Comparison of ENCODE assay signal across 9 mouse cellular contexts in the genomic region with DNA sequence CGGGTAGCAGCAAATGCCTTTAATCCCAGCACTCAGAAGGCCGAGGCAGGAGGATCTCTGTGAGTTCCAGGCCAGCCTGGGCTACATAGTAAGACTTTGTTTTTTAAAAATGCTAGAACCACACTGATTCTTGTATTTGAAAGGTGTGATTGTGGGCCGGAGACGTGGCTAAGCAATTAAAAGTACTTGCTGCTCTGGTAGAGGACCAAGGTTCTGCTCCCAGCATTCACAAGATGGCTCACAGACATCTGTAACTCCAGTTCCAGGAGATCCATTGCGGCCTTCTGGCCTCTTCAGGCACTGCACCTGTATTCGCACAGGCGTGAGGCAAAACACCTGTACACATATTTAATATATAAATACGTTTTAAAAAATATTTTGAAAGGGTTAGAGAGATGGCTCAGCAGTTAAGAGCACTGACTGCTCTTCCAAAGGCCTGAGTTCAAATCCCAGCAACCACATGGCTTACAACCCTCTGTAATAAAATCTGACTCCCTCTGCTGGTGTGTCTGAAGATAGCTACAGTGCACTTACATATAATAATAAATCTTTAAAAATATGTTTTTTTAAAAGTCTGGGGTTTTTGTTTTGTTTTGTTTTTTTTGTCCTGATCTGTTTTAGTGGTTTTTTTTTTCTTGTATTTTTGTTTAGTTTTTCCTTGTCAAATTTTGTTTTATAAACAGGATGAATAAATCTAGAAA. TPM values are rescaled to one million over a fixed set of nuclear protein-coding genes. Genes with fewer than 3 reads are reported as not detected.
DNase-seq lines count a peak whose midpoint lies in the region; ATAC-seq and TF ChIP-seq lines count a peak whose summit lies in the region.
"Had no signal": no experiment of that assay in that cellular context is flagged by ENCODE, and none has a peak within 500 bp of the region (broad histone marks: within the 10 kb centered on the region; RNA-seq: fewer than 3 reads in every experiment).

No protein-coding gene starts in this region.

- H3K36me3 ChIP-seq in liver, adult 2 months (ENCODE audit: control insufficient read depth, insufficient read depth, low read length) = no peaks in the 10 kb centered on the region
- peaks cover 0 to 12% of the 10 kb centered on the region in 2 experiments; a peak in 2 of 4 replicates for H3K36me3 ChIP-seq in MEL (ENCODE audit: control insufficient read depth in 1 of 2, insufficient read depth in 2 of 2, low read length in 2 of 2)
- no peaks in the 10 kb centered on the region for H3K36me3 ChIP-seq in heart, embryonic 14.5 days (ENCODE audit: control insufficient read depth, insufficient read depth, low read length)
- H3K36me3 ChIP-seq: forebrain, embryonic 10.5 days had no signal

- TF ChIP-seq EP300 in MEL (IDR thresholded peaks at IDR 0.05; ENCODE audit: low read depth in 1 of 2, low read length in 2 of 2) = no peak; a peak in 1 of 4 replicates

- peaks cover 18% of the 10 kb centered on the region for H3K4me1 ChIP-seq in liver, adult 2 months (ENCODE audit: control insufficient read depth, insufficient read depth, low read length)
- H3K4me1 ChIP-seq in MEL (ENCODE audit: control insufficient read depth in 1 of 2, insufficient read depth in 2 of 2, low read length in 2 of 2) = peaks cover 3 to 23% of the 10 kb centered on the region in 2 experiments
- H3K4me1 ChIP-seq in heart, embryonic 14.5 days (ENCODE audit: control insufficient read depth in 2 of 2, insufficient read depth in 2 of 2, low read length in 2 of 2) = no peaks in the 10 kb centered on the region

- no peak for TF ChIP-seq CTCF in liver, adult 2 months (IDR thresholded peaks at IDR 0.05; ENCODE audit: low read depth, low read length)
- peak in 2 of 3 experiments; percentile 25 to 45; a peak in 4 of 6 replicates for TF ChIP-seq CTCF in MEL (IDR thresholded peaks at IDR 0.05 in 2 of 3, conservative IDR thresholded peaks at IDR 0.05 in 1 of 3; ENCODE audit: control insufficient read depth in 1 of 3, insufficient read depth in 1 of 3, low read depth in 2 of 3, low read length in 3 of 3, poor library complexity in 1 of 3, severe bottlenecking in 1 of 3)

- no peaks in the 10 kb centered on the region for H3K9me3 ChIP-seq in MEL (replicated peaks; ENCODE audit: insufficient read depth, low read length)
- H3K9me3 ChIP-seq in heart, embryonic 14.5 days (ENCODE audit: control insufficient read depth, low read length) = no peaks in the 10 kb centered on the region
- H3K9me3 ChIP-seq: forebrain, embryonic 10.5 days had no signal

- ATAC-seq in heart, embryonic 14.5 days (ENCODE audit: insufficient number of reproducible peaks, insufficient read depth, low FRiP score, low read depth) = no peak

- no peak for TF ChIP-seq POLR2A in liver, adult 2 months (IDR thresholded peaks at IDR 0.05; ENCODE audit: extremely low read depth, insufficient read depth, low read length)
- TF ChIP-seq POLR2A in MEL (IDR thresholded peaks at IDR 0.05; ENCODE audit: control insufficient read depth in 1 of 2, insufficient read depth in 1 of 2, low read depth in 1 of 2, low read length in 2 of 2, poor library complexity in 1 of 2) = no peak

- peak; percentile 13 for TF ChIP-seq RAD21 in MEL (IDR thresholded peaks at IDR 0.05; ENCODE audit: low read depth, low read length)

- H3K27ac ChIP-seq in liver, adult 2 months (replicated peaks; ENCODE audit: insufficient read depth, low read depth, low read length) = peak overlapping the region; percentile 94
- H3K27ac ChIP-seq in MEL (ENCODE audit: control insufficient read depth, low read depth, low read length) = peak overlapping the region; percentile 79
- H3K27ac ChIP-seq in heart, embryonic 14.5 days (replicated peaks in 1 of 2; ENCODE audit: control insufficient read depth in 1 of 2, insufficient read depth in 1 of 2, low read depth in 2 of 2, low read length in 2 of 2) = no peak overlapping the region

- peak overlapping the region; percentile 80 for H3K4me2 ChIP-seq in heart, embryonic 14.5 days (ENCODE audit: low read length)

- no peaks in the 10 kb centered on the region for H3K27me3 ChIP-seq in liver, adult 2 months (ENCODE audit: control insufficient read depth, insufficient read depth, low read length)
- 0 out of 4 replicates have a peak, but pooled peaks cover 0 to 2% of the 10 kb centered on the region in 2 experiments for H3K27me3 ChIP-seq in MEL (ENCODE audit: control insufficient read depth in 1 of 2, insufficient read depth in 2 of 2, low read length in 2 of 2)
- no peaks in the 10 kb centered on the region for H3K27me3 ChIP-seq in heart, embryonic 14.5 days (ENCODE audit: control insufficient read depth, insufficient read depth, low read length)

- 95% methylated on average over 8 of the region's 8 CpGs for WGBS in liver, adult 2 months
- 92% methylated on average over 8 of the region's 8 CpGs for WGBS in heart, embryonic 14.5 days

- H3K79me2 ChIP-seq in liver, adult 2 months (ENCODE audit: control insufficient read depth, insufficient read depth, low read length) = peaks cover 8% of the 10 kb centered on the region; the same call in 1 of the 2 replicates
- H3K79me2 ChIP-seq in MEL (ENCODE audit: control insufficient read depth, insufficient read depth, low read length, poor library complexity) = peaks cover 8% of the 10 kb centered on the region

- no peak overlapping the region; the same call in 1 of the 2 replicates for H3K4me3 ChIP-seq in liver, adult 2 months (ENCODE audit: insufficient read depth, low read depth, low read length)
- peak overlapping the region; percentile 85 to 90 for H3K4me3 ChIP-seq in MEL (ENCODE audit: control insufficient read depth in 1 of 2, insufficient read depth in 1 of 2, low read depth in 2 of 2, low read length in 2 of 2)
- H3K4me3 ChIP-seq in heart, embryonic 14.5 days (ENCODE audit: control insufficient read depth in 1 of 2, insufficient read depth in 1 of 2, low read depth in 1 of 2, low read length in 2 of 2) = peak overlapping the region in 1 of 2 experiments; percentile 57; a peak in 2 of 4 replicates

- no peak overlapping the region; the same call in 1 of the 2 replicates for H3K9ac ChIP-seq in liver, adult 2 months (ENCODE audit: low read depth, low read length)
- peak overlapping the region; percentile 92 for H3K9ac ChIP-seq in MEL (ENCODE audit: control insufficient read depth, low read depth, low read length, poor library complexity, severe bottlenecking)
- no peak overlapping the region; the same call in 1 of the 2 replicates for H3K9ac ChIP-seq in heart, embryonic 14.5 days (ENCODE audit: low read length)

- DNase-seq in liver, adult 2 months (ENCODE audit: extremely low read depth, low read depth, low spot score) = no peak
- DNase-seq in liver (no peak), MEL (ENCODE audit: low read depth, low spot score) (peak; percentile 72)
- DNase-seq in naive thymus-derived CD4-positive, alpha-beta T cell, adult 2 months (ENCODE audit: low read depth) = peak; percentile 72
- no peak for DNase-seq in urinary bladder, postnatal 4 days (ENCODE audit: low spot score in 2 of 2)
- no peak for DNase-seq in layer of hippocampus, adult 9-10 months (ENCODE audit: low spot score)
- DNase-seq in cerebellum, adult 11-12 months = no peak

TF ChIP-seq in MEL, 35 proteins besides CTCF, POLR2A, EP300 and RAD21 (continues in another document):
- TF ChIP-seq POLR2AphosphoS2 (IDR thresholded peaks at IDR 0.05; ENCODE audit: low read length) (no peak), ETS1 (IDR thresholded peaks at IDR 0.05; ENCODE audit: low read depth, low read length) (no peak), CHD1 (IDR thresholded peaks at IDR 0.05; ENCODE audit: low read depth, low read length) (peak; percentile 43; the same call in 1 of the 2 replicates), TCF12 (IDR thresholded peaks at IDR 0.05; ENCODE audit: low read depth, low read length) (no peak), ZKSCAN1 (IDR thresholded peaks at IDR 0.05; ENCODE audit: low read depth, low read length) (0 out of 2 replicates have a peak, but pooled peaks have one; percentile 27), USF1 (IDR thresholded peaks at IDR 0.05; ENCODE audit: low read depth, low read length) (no peak), ZC3H11A (IDR thresholded peaks at IDR 0.05; ENCODE audit: low read depth, low read length) (0 out of 2 replicates have a peak, but pooled peaks have one; percentile 0), ELF1 (IDR thresholded peaks at IDR 0.05; ENCODE audit: low read depth, low read length) (no peak), MXI1 (IDR thresholded peaks at IDR 0.05; ENCODE audit: low read depth, low read length) (0 out of 2 replicates have a peak, but pooled peaks have one; percentile 19), MAFK (IDR thresholded peaks at IDR 0.05; ENCODE audit: borderline replicate concordance, low read depth, low read length) (no peak), GATA1 (IDR thresholded peaks at IDR 0.05; ENCODE audit: low read depth, low read length) (no peak), MAX (IDR thresholded peaks at IDR 0.05; ENCODE audit: low read length) (0 out of 2 replicates have a peak, but pooled peaks have one; percentile 50), SIN3A (IDR thresholded peaks at IDR 0.05; ENCODE audit: low read length) (0 out of 2 replicates have a peak, but pooled peaks have one; percentile 7), MYB (IDR thresholded peaks at IDR 0.05; ENCODE audit: low read depth, low read length) (no peak), SMC3 (IDR thresholded peaks at IDR 0.05; ENCODE audit: low read depth, low read length) (peak; percentile 45), JUND (IDR thresholded peaks at IDR 0.05; ENCODE audit: low read depth, low read length) (no peak), MYC (IDR thresholded peaks at IDR 0.05; ENCODE audit: low read depth, low read length) (peak; percentile 76; the same call in 1 of the 2 replicates), MEF2A (IDR thresholded peaks at IDR 0.05; ENCODE audit: extremely low read depth, insufficient replicate concordance, low read depth, low read length, poor library complexity, severe bottlenecking) (no peak), ZNF384 (IDR thresholded peaks at IDR 0.05; ENCODE audit: low read depth, low read length) (0 out of 2 replicates have a peak, but pooled peaks have one; percentile 0)

RNA-seq across cellular contexts. Expression of a gene that starts 0.7 kb away (rescaled TPM):
- total RNA-seq in liver, adult 2 months (2014; rRNA removed) = 20.3 and 23.7 TPM in 2 replicates
- 5.6 and 6.3 TPM in 2 replicates for polyA plus RNA-seq in liver, adult 2 months (2012; rRNA removed)
- total RNA-seq in MEL (2012; rRNA removed) = 11.6 and 15.9 TPM in 2 replicates
- polyA plus RNA-seq in MEL (2012; ENCODE audit: insufficient read depth in 1 of 2, insufficient read length in 2 of 2, low read depth in 1 of 2, low replicate concordance in 2 of 2, missing spikeins in 1 of 2) = 10 to 100 TPM in 1 of 2 experiments, not detected in 1; 26.5 TPM
- 4.3 and 5.5 TPM in 2 replicates for polyA plus RNA-seq in heart, embryonic 14.5 days (2014; fragmentation: Nextera tagmentation; extraction: Ambion mirVana)

RNA-seq across cellular contexts. Expression of a gene that starts 36.8 kb away (rescaled TPM):
- 25.4 and 28.8 TPM in 2 replicates for total RNA-seq in liver, adult 2 months (2014; rRNA removed)
- polyA plus RNA-seq in liver, adult 2 months (2012; rRNA removed) = 9.7 and 10.8 TPM in 2 replicates
- 29.6 TPM in 2 replicates for total RNA-seq in MEL (2012; rRNA removed)
- polyA plus RNA-seq in MEL (2012; ENCODE audit: insufficient read depth in 1 of 2, insufficient read length in 2 of 2, low read depth in 1 of 2, low replicate concordance in 2 of 2, missing spikeins in 1 of 2) = 10 to 100 TPM in 1 of 2 experiments, not detected in 1; 33.0 TPM
- polyA plus RNA-seq in heart, embryonic 14.5 days (2014; fragmentation: Nextera tagmentation; extraction: Ambion mirVana) = 29.5 and 32.6 TPM in 2 replicates

Comparison
In these comparisons a context has a peak if more than half of its experiments do, and no peak if none do; other contexts are left out.
1. DNase-seq: peak in MEL (single experiment) and naive thymus-derived CD4-positive, alpha-beta T cell, adult 2 months (single experiment); none in liver, adult 2 months (single experiment), liver (single experiment), urinary bladder, postnatal 4 days (0 of 2), layer of hippocampus, adult 9-10 months (single experiment) and cerebellum, adult 11-12 months (single experiment).
2. H3K27ac ChIP-seq: peak in liver, adult 2 months (single experiment) and MEL (single experiment); none in heart, embryonic 14.5 days (0 of 2).